30 mouse cellular contexts compared by ENCODE assay signal in the genomic region with DNA sequence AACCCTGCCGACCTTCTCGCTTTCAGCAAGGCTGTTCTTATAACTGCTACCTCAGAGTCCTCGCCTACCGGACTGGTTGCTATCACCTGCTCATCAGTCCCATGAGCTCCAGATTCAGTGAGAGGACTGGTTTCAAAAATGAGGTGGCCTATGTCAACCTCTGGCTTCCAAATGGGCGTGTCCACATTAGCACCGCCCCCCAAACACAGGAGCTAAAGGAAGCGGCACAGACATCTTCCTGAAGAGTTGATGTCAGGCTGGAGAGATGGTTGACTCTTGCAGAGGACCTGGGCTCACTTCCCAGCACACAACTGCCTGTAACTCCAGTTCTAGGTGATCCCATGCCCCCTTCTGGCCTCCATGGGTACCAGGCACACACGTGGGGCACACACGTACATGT. TPM values are rescaled to one million over a fixed set of nuclear protein-coding genes. Genes with fewer than 3 reads are reported as not detected.
DNase-seq lines count a peak whose midpoint lies in the region; ATAC-seq and TF ChIP-seq lines count a peak whose summit lies in the region.
"Had no signal": no experiment of that assay in that cellular context is flagged by ENCODE, and none has a peak within 500 bp of the region (broad histone marks: within the 10 kb centered on the region; RNA-seq: fewer than 3 reads in every experiment).

No protein-coding gene starts in this region.

- H3K4me3 ChIP-seq in gastrocnemius, adult 2 months: no peak overlapping the region
- no peak overlapping the region for H3K4me3 ChIP-seq in liver, embryonic 12.5 days
- no peak overlapping the region for H3K4me3 ChIP-seq in stomach, postnatal 0 days (ENCODE audit: low read depth, low read length)
- H3K4me3 ChIP-seq: embryonic facial prominence, embryonic 10.5 days; embryonic facial prominence, embryonic 15.5 days; heart, embryonic 13.5 days; intestine, embryonic 15.5 days; limb, embryonic 13.5 days had no signal

- peaks cover 52% of the 10 kb centered on the region for H3K4me1 ChIP-seq in liver, embryonic 12.5 days
- no peaks in the 10 kb centered on the region for H3K4me1 ChIP-seq in stomach, postnatal 0 days (replicated peaks; ENCODE audit: control insufficient read depth, insufficient read depth)

- no peaks in the 10 kb centered on the region for H3K36me3 ChIP-seq in liver, embryonic 12.5 days
- no peaks in the 10 kb centered on the region for H3K36me3 ChIP-seq in stomach, postnatal 0 days (ENCODE audit: control insufficient read depth, insufficient read depth, low read length)
- H3K36me3 ChIP-seq: embryonic facial prominence, embryonic 10.5 days; embryonic facial prominence, embryonic 15.5 days; heart, embryonic 13.5 days; intestine, embryonic 15.5 days; limb, embryonic 13.5 days had no signal

- 65% methylated on average over 9 of the region's 9 CpGs for WGBS in liver, embryonic 12.5 days (ENCODE audit: insufficient replicate concordance)
- 93% methylated on average over 9 of the region's 9 CpGs for WGBS in stomach, postnatal 0 days

- intact Hi-C loops in gastrocnemius, adult 2 months (cut with DNase I): no loop called here

- H3K9ac ChIP-seq in liver, embryonic 12.5 days: no peak overlapping the region
- no peak overlapping the region for H3K9ac ChIP-seq in stomach, postnatal 0 days (ENCODE audit: low read length)
- H3K9ac ChIP-seq: embryonic facial prominence, embryonic 15.5 days; heart, embryonic 13.5 days; intestine, embryonic 15.5 days; limb, embryonic 13.5 days had no signal

- H3K27ac ChIP-seq in gastrocnemius, adult 2 months: no peak overlapping the region
- H3K27ac ChIP-seq in liver, embryonic 12.5 days: no peak overlapping the region
- H3K27ac ChIP-seq in stomach, postnatal 0 days (replicated peaks): no peak overlapping the region
- H3K27ac ChIP-seq: embryonic facial prominence, embryonic 10.5 days; embryonic facial prominence, embryonic 15.5 days; heart, embryonic 13.5 days; intestine, embryonic 15.5 days; kidney, postnatal 0 days; limb, embryonic 13.5 days had no signal

- H3K27me3 ChIP-seq in liver, embryonic 12.5 days (replicated peaks): peaks cover 76% of the 10 kb centered on the region
- H3K27me3 ChIP-seq in stomach, postnatal 0 days (ENCODE audit: control insufficient read depth, insufficient read depth, low read length): no peaks in the 10 kb centered on the region
- H3K27me3 ChIP-seq: embryonic facial prominence, embryonic 15.5 days; heart, embryonic 13.5 days; intestine, embryonic 15.5 days; limb, embryonic 13.5 days had no signal

- no peak for TF ChIP-seq EP300 in stomach, postnatal 0 days (optimal IDR thresholded peaks at IDR 0.05)

- no peak for TF ChIP-seq CTCF in gastrocnemius, adult 2 months (IDR thresholded peaks at IDR 0.05)
- TF ChIP-seq CTCF in stomach, postnatal 0 days (IDR thresholded peaks at IDR 0.05; ENCODE audit: low read depth): 0 out of 2 replicates have a peak, but pooled peaks have one; percentile 10

- no peak for ATAC-seq in liver, embryonic 12.5 days
- ATAC-seq in stomach, postnatal 0 days (ENCODE audit: low FRiP score, low TSS enrichment): no peak
- ATAC-seq: activated CD4-positive, CD25-positive, alpha-beta regulatory T cell, adult 4 months; intestine, embryonic 15.5 days; lung, postnatal 0 days had no signal

- no peak overlapping the region for H3K4me2 ChIP-seq in liver, embryonic 12.5 days
- H3K4me2 ChIP-seq in stomach, postnatal 0 days (replicated peaks; ENCODE audit: low read depth): no peak overlapping the region
- H3K4me2 ChIP-seq: embryonic facial prominence, embryonic 15.5 days; heart, embryonic 13.5 days; intestine, embryonic 15.5 days; limb, embryonic 13.5 days had no signal

- peak; percentile 7 for DNase-seq in gastrocnemius, adult 2 months
- no peak for DNase-seq in gastrocnemius, postnatal 4 days (ENCODE audit: low spot score in 2 of 2)
- DNase-seq in liver: peak; percentile 6
- peak; percentile 72 for DNase-seq in ZHBTc4 (ENCODE audit: low read depth, low spot score)
- no peak for DNase-seq in stomach, postnatal 0 days (ENCODE audit: low spot score)
- no peak for DNase-seq in kidney, adult 9 months
- DNase-seq: adrenal gland, adult 2 months; adrenal gland, postnatal 36 days; cerebellum, adult 8-10 months; cerebellum, postnatal 25 days; kidney, adult 2 months; kidney, postnatal 4 days; lung, adult 18-20 months; midbrain, embryonic 14.5 days; right cerebral cortex, adult 18-20 months; right cerebral cortex, postnatal 4 days; thymus, adult 2 months; thymus, postnatal 4 days had no signal

- no peaks in the 10 kb centered on the region for H3K9me3 ChIP-seq in liver, embryonic 12.5 days (replicated peaks)
- no peaks in the 10 kb centered on the region for H3K9me3 ChIP-seq in stomach, postnatal 0 days (ENCODE audit: control insufficient read depth, low read length)
- H3K9me3 ChIP-seq: embryonic facial prominence, embryonic 10.5 days; embryonic facial prominence, embryonic 15.5 days; intestine, embryonic 15.5 days; limb, embryonic 13.5 days had no signal

RNA-seq across cellular contexts. Expression of a gene that starts 30.5 kb away (rescaled TPM):
- 10 to 100 TPM; 44.2 to 55.4 TPM for total RNA-seq in gastrocnemius, adult 2 months (2021)
- total RNA-seq in gastrocnemius, postnatal 4 days (2021): 100 to 1,000 TPM in 1 of 2 experiments, 10 to 100 TPM in 1; 81.0 to 130 TPM
- polyA plus RNA-seq in liver, embryonic 12.5 days (2016; fragmentation: Nextera tagmentation; extraction: Ambion mirVana): 69.4 and 69.9 TPM in 2 replicates
- 109 and 114 TPM in 2 replicates for polyA plus RNA-seq in stomach, postnatal 0 days (2015; fragmentation: Nextera tagmentation; extraction: Ambion mirVana)

RNA-seq across cellular contexts. Expression of a gene that starts 52.3 kb away (rescaled TPM):
- 1 to 10 TPM; 1.2 to 2.2 TPM for total RNA-seq in gastrocnemius, adult 2 months (2021)
- 1 to 10 TPM; 4.2 to 5.4 TPM for total RNA-seq in gastrocnemius, postnatal 4 days (2021)
- 0.31 and 0.39 TPM in 2 replicates for polyA plus RNA-seq in liver, embryonic 12.5 days (2016; fragmentation: Nextera tagmentation; extraction: Ambion mirVana)
- polyA plus RNA-seq in stomach, postnatal 0 days (2015; fragmentation: Nextera tagmentation; extraction: Ambion mirVana): 1.7 TPM in 2 replicates
- total RNA-seq: hematopoietic stem cell, adult 5-6 weeks; monocyte, adult 5-6 weeks; neutrophil, adult 5-6 weeks had no signal
- polyA plus RNA-seq: activated CD4-positive, CD25-positive, alpha-beta regulatory T cell, adult 4 months had no signal

Comparison
In these comparisons a context has a peak if more than half of its experiments do, and no peak if none do; other contexts are left out.
1. DNase-seq: peak in gastrocnemius, adult 2 months (single experiment), liver (single experiment) and ZHBTc4 (single experiment); none in gastrocnemius, postnatal 4 days (0 of 2), stomach, postnatal 0 days (single experiment) and kidney, adult 9 months (single experiment).